Mouse (Mus musculus): ENCODE data around the gene Dag1.
A peak's percentile ranks its signal among the peaks of the same experiment; 100 is the strongest.

Gene Dag1

GRCm38 (mm10) chr9:108182806-108183506, 80.8 kb downstream of the Dag1 start:
- no peak for DNase-seq

- DNase-seq: no peak
Measured at GRCm38 (mm10) chr9:108178391-108178790, 85.4 kb downstream of the Dag1 start.

GRCm38 (mm10) chr9:108175116-108175838, 88.5 kb downstream of the Dag1 start:
- no peak for DNase-seq

GRCm38 (mm10) chr9:108172777-108173350, 90.9 kb downstream of the Dag1 start:
- peak; percentile 18 for DNase-seq

- DNase-seq: peak; percentile 41
Measured at GRCm38 (mm10) chr9:108169751-108170150, 94.0 kb downstream of the Dag1 start.

- DNase-seq: no peak
Measured at GRCm38 (mm10) chr9:108165143-108165542, 98.6 kb downstream of the Dag1 start.

- no peak for DNase-seq
Measured at GRCm38 (mm10) chr9:108163646-108164284, 100.0 kb downstream of the Dag1 start.

GRCm38 (mm10) chr9:108157891-108158290, 105.9 kb downstream of the Dag1 start:
- DNase-seq: no peak

- no peak for DNase-seq
Measured at GRCm38 (mm10) chr9:108157451-108157850, 106.3 kb downstream of the Dag1 start.

GRCm38 (mm10) chr9:108156786-108157185, 107.0 kb downstream of the Dag1 start:
- no peak for DNase-seq

GRCm38 (mm10) chr9:108154814-108155213, 108.9 kb downstream of the Dag1 start:
- DNase-seq: no peak

Data from kidney, postnatal 10 days (tissue).